Mouse (Mus musculus): ENCODE measurements around the gene Krtap27-1. TPM values are rescaled to one million over a fixed set of nuclear protein-coding genes. Genes with fewer than 3 reads are reported as not detected.
A peak's percentile ranks its signal among the peaks of the same experiment; 100 is the strongest.

Krtap27-1 gene
- polyA plus RNA-seq (2015; fragmentation: Nextera tagmentation; extraction: Ambion mirVana) = not detected in 2 replicates

DNA sequence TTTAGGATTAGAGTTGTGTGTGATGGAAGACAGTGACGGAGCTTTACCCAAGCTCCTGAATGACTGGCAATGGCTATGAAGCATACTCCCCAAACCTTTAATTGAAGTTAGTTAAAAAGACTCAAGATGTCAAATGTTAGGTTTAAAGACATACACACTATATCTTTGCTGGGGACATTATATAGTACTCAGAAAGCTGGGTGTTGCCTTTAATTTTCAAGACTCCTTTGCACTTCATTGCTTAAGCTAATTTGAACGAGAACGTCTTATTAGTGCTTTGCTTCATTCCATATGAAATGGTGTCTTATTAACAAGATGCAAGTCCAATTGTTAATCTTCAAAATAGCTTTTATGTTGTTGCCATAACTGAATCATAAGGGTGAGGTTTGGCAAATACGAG lies at the start of gene Krtap27-1:
Gene Krtap27-1, minus strand, starts transcription at position 101 of the 400 bp plus-strand sequence.
- H3K27ac ChIP-seq (ENCODE audit: low read depth, low read length) = no peak within 1 kb of the TSS
- H3K27me3 ChIP-seq (replicated peaks; ENCODE audit: control insufficient read depth, insufficient read depth, low read length) = no peaks in the 10 kb centered on the region
- no peak within 1 kb of the TSS for H3K4me2 ChIP-seq (replicated peaks; ENCODE audit: low read depth)
- H3K4me3 ChIP-seq (ENCODE audit: low read depth, low read length) = no peak within 1 kb of the TSS
- H3K4me1 ChIP-seq (replicated peaks; ENCODE audit: control insufficient read depth, insufficient read depth, low read length) = no peaks in the 10 kb centered on the region
- TF ChIP-seq CTCF (IDR thresholded peaks at IDR 0.05; ENCODE audit: low read depth) = no peak
- H3K36me3 ChIP-seq (ENCODE audit: control insufficient read depth, insufficient read depth) = no peaks in the 10 kb centered on the region
- ATAC-seq = no peak
- no peaks in the 10 kb centered on the region for H3K9me3 ChIP-seq (ENCODE audit: control insufficient read depth)
- no peak within 1 kb of the TSS for H3K9ac ChIP-seq (ENCODE audit: low read depth, low read length)
- WGBS = 90% methylated on average over 4 of the region's 4 CpGs

DNA sequence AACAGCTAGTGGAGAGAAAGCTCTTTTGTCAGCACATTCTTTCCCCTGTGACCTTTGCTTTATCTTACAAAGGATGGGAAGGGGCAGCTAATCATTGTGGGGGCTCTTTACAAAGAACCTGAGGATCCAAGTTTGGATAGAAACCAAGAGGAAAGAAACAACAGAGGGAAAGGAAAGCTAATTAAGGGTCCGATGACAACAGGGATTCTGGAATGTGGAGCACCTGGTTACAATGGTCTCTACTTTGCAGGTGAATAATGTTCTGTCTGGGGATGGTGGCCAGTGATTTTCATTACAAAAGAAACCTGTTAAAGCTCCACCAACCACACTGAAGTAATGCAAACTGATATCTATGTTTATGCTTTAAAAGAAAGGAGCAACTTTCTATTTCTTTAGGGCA lies 48.6 kb upstream of the Krtap27-1 start:
- Histone ChIP-seq H3K4me2 (replicated peaks; ENCODE audit: low read depth) (no peak overlapping the region), H3K36me3 (ENCODE audit: control insufficient read depth, insufficient read depth) (no peaks in the 10 kb centered on the region), H3K4me3 (ENCODE audit: low read depth, low read length) (no peak overlapping the region), H3K9ac (ENCODE audit: low read depth, low read length) (no peak overlapping the region), H3K4me1 (replicated peaks; ENCODE audit: control insufficient read depth, insufficient read depth, low read length) (0 out of 2 replicates have a peak, but pooled peaks cover 4% of the 10 kb centered on the region), H3K27ac (ENCODE audit: low read depth, low read length) (no peak overlapping the region), H3K9me3 (ENCODE audit: control insufficient read depth) (no peaks in the 10 kb centered on the region), H3K27me3 (replicated peaks; ENCODE audit: control insufficient read depth, insufficient read depth, low read length) (no peaks in the 10 kb centered on the region)
- 42% methylated on average over 1 of the region's 1 CpGs for WGBS
- TF ChIP-seq CTCF (IDR thresholded peaks at IDR 0.05; ENCODE audit: low read depth) = no peak
- no peak for ATAC-seq

GRCm38 (mm10) chr16:88716549-88716948 lies 45.1 kb upstream of the Krtap27-1 start:
- no peak for ATAC-seq
- H3K4me1 ChIP-seq (replicated peaks; ENCODE audit: control insufficient read depth, insufficient read depth, low read length) = no peaks in the 10 kb centered on the region
- H3K27me3 ChIP-seq (replicated peaks; ENCODE audit: control insufficient read depth, insufficient read depth, low read length) = no peaks in the 10 kb centered on the region
- no peak overlapping the region for H3K9ac ChIP-seq (ENCODE audit: low read depth, low read length)
- H3K9me3 ChIP-seq (ENCODE audit: control insufficient read depth) = no peaks in the 10 kb centered on the region
- H3K36me3 ChIP-seq (ENCODE audit: control insufficient read depth, insufficient read depth) = no peaks in the 10 kb centered on the region
- H3K27ac ChIP-seq (ENCODE audit: low read depth, low read length) = no peak overlapping the region
- no peak for TF ChIP-seq CTCF (IDR thresholded peaks at IDR 0.05; ENCODE audit: low read depth)
- H3K4me2 ChIP-seq (replicated peaks; ENCODE audit: low read depth) = no peak overlapping the region
- no peak overlapping the region for H3K4me3 ChIP-seq (ENCODE audit: low read depth, low read length)

GRCm38 (mm10) chr16:88711245-88711644 lies 39.8 kb upstream of the Krtap27-1 start:
- Histone ChIP-seq H3K4me2 (replicated peaks; ENCODE audit: low read depth) (no peak overlapping the region), H3K9me3 (ENCODE audit: control insufficient read depth) (no peaks in the 10 kb centered on the region), H3K9ac (ENCODE audit: low read depth, low read length) (no peak overlapping the region), H3K36me3 (ENCODE audit: control insufficient read depth, insufficient read depth) (no peaks in the 10 kb centered on the region), H3K27ac (ENCODE audit: low read depth, low read length) (no peak overlapping the region), H3K4me3 (ENCODE audit: low read depth, low read length) (no peak overlapping the region), H3K27me3 (replicated peaks; ENCODE audit: control insufficient read depth, insufficient read depth, low read length) (no peaks in the 10 kb centered on the region), H3K4me1 (replicated peaks; ENCODE audit: control insufficient read depth, insufficient read depth, low read length) (no peaks in the 10 kb centered on the region)
- peak; percentile 46; the same call in 1 of the 2 replicates for ATAC-seq
- WGBS = 75% methylated on average over 6 of the region's 6 CpGs
- peak; percentile 61 for TF ChIP-seq CTCF (IDR thresholded peaks at IDR 0.05; ENCODE audit: low read depth)

GRCm38 (mm10) chr16:88710757-88711156 lies 39.3 kb upstream of the Krtap27-1 start:
- Histone ChIP-seq H3K9me3 (ENCODE audit: control insufficient read depth) (no peaks in the 10 kb centered on the region), H3K4me1 (replicated peaks; ENCODE audit: control insufficient read depth, insufficient read depth, low read length) (no peaks in the 10 kb centered on the region), H3K4me3 (ENCODE audit: low read depth, low read length) (no peak overlapping the region), H3K27ac (ENCODE audit: low read depth, low read length) (no peak overlapping the region), H3K4me2 (replicated peaks; ENCODE audit: low read depth) (no peak overlapping the region), H3K27me3 (replicated peaks; ENCODE audit: control insufficient read depth, insufficient read depth, low read length) (no peaks in the 10 kb centered on the region), H3K9ac (ENCODE audit: low read depth, low read length) (no peak overlapping the region), H3K36me3 (ENCODE audit: control insufficient read depth, insufficient read depth) (no peaks in the 10 kb centered on the region)
- 26% methylated on average over 4 of the region's 4 CpGs for WGBS
- TF ChIP-seq CTCF (IDR thresholded peaks at IDR 0.05; ENCODE audit: low read depth) = peak; percentile 46; the same call in 1 of the 2 replicates
- ATAC-seq = peak; percentile 99

- no peak for TF ChIP-seq CTCF (IDR thresholded peaks at IDR 0.05; ENCODE audit: low read depth)
- Histone ChIP-seq H3K27ac (ENCODE audit: low read depth, low read length) (no peak within 1 kb of the TSS), H3K9me3 (ENCODE audit: control insufficient read depth) (no peaks in the 10 kb centered on the region), H3K4me3 (ENCODE audit: low read depth, low read length) (no peak within 1 kb of the TSS), H3K36me3 (ENCODE audit: control insufficient read depth, insufficient read depth) (no peaks in the 10 kb centered on the region), H3K4me1 (replicated peaks; ENCODE audit: control insufficient read depth, insufficient read depth, low read length) (no peaks in the 10 kb centered on the region), H3K4me2 (replicated peaks; ENCODE audit: low read depth) (no peak within 1 kb of the TSS), H3K27me3 (replicated peaks; ENCODE audit: control insufficient read depth, insufficient read depth, low read length) (no peaks in the 10 kb centered on the region), H3K9ac (ENCODE audit: low read depth, low read length) (no peak within 1 kb of the TSS)
- WGBS = 92% methylated on average over 10 of the region's 10 CpGs
- no peak for ATAC-seq
Observed at GRCm38 (mm10) chr16:88707496-88708012, 36.1 kb upstream of the Krtap27-1 start, which contains the start of gene 2310061N02Rik. Gene 2310061N02Rik, minus strand, starts transcription at chr16:88707962.

Data from intestine, postnatal 0 days (tissue).